Mouse (Mus musculus): ENCODE data around the gene Rnf224.

DNA sequence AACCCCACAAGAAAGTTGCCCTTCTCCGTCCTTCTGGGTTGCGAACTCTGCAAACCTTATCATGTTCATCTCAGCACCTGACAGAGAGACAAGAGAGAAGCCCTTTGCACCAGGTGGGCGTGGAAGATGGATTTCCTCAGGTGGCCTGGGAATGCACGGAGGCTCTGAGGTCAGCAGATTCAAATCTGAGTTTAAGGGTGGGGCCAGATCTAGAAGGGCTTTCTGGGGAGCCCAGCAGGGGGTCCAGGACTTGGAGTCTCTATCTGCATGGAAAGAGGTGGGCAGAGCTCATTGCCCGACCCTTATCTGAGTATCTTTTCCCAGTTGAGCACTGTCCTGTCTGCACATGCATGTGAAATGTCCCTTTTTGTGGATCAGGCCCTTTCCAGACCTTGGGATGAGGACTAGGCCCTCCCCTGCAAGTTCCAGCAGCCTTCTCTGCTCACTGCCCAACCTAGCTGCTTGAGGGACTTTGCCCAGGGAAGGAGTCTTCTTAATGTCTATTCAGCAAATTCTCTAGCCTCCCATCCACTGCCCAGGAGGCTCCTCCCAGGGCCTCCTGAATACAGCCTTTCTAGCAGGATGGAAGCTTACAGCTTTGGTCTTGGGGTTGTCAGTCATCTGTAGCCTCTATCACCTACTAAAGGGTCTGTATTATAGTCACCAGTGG, 1.9 kb downstream of the Rnf224 start:
- no peak for TF ChIP-seq CTCF (IDR thresholded peaks at IDR 0.05; ENCODE audit: borderline replicate concordance, insufficient read depth, low read depth, low read length)
- no peak for TF ChIP-seq POLR2A (IDR thresholded peaks at IDR 0.05; ENCODE audit: borderline replicate concordance, insufficient read depth, low read length)

All from cerebellum, adult 2 months (tissue).